Mouse (Mus musculus) activated CD4-positive, CD25-positive, alpha-beta regulatory T cell, adult 4 months (primary cell): Measurements from ENCODE around the gene Tm7sf2. TPM values are rescaled to one million over a fixed set of nuclear protein-coding genes. Genes with fewer than 3 reads are reported as not detected.

Experiments
- ATAC-seq: one replicate; pipeline ENCODE4 v1.8.0; 2017
- polyA plus RNA-seq, 2 experiments: library from polyadenylated mRNA; unstranded; fragments of 100-300 nt; shearing (Covaris generic); gene quantifications; one replicate each; pipeline ENCODE4 v1.2.1; 2017

Tm7sf2 gene
- polyA plus RNA-seq, 2 experiments from 2014 or later: 5.4 to 9.2 TPM

DNA sequence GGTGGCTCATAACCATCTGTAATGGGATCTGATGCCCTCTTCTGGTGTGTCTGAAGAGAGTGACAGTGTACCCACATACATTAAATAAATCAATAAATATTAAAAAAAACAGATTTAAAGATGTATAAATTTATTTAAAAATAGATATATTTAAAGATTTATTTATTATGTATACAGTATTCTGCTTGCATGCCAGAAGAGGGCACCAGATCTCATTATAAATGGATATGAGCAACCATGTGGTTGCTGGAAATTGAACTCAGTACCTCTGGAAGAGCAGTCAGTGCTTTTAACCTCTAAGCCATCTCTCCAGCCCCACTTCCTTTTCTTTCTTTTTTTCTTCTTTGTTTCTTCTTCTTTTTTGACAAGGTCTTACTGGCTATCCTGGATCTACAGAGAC is 28.2 kb downstream of the Tm7sf2 start:
- no peak for ATAC-seq

DNA sequence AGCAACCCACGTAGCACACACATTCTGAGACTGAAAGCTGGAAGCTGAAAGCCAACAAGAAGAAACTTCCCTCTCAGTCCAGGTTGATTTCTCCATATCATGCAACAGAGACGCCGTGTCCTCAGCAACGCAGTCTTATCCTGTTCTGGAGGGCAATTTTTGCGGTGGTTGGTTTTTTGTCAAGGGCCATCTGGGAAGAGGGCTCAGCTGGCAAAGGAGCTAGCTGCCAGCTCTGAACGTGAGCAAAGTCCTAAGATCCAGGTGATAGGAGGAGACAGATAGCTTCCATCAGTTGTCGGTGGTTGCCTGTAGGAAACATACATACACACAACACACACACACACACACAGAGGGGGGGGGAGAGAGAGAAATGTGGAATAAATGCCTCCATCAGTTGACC is 29.8 kb downstream of the Tm7sf2 start:
- no peak for ATAC-seq

DNA sequence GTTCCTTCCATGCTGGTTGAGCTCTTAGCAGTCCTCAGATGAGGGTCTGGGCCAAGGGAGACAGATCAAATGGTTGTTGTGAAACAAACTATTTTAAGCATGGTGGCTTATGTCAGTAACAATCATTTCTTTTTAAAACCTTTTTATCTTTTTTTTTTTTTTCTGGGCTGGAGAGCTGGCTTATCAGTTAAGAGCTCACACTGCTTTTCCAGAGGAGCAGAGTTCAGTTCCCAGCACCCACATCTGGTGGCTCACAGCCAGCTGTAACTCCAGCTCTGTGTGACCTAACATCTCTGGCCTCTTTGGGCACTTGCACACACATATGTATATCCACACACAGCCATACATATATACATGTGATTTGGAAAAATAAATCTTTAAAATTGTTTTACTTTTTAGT is 30.5 kb downstream of the Tm7sf2 start:
- ATAC-seq: no peak

DNA sequence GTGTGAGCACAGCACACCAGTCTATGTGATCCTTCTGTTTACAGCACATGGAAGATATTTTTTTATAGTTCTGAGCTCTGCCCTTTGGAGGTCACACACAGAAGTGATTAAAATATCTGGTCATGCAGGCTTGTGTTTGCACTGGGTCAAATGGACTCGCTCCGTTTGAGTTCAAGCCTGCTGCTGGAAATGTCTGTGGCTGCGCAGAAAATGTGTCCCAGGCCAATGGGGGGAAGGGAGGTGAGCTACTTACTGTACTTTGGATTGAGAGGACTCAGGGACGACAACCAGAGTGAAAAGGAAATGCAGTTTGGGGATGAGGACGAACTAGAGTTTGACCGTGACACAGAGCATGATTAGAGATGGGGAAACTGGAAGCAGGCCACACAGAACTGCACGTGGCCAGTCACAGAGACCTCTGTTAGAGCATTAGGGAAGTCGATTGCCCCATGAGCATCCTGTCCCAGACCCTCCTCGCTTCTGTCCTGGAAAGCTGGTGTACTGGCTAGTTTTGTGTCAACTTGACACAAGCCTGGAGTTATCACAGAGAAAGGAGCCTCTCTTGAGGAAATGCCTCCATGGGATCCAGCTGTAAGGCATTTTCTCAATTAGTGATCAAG is 32.1 kb downstream of the Tm7sf2 start:
- ATAC-seq: no peak

DNA sequence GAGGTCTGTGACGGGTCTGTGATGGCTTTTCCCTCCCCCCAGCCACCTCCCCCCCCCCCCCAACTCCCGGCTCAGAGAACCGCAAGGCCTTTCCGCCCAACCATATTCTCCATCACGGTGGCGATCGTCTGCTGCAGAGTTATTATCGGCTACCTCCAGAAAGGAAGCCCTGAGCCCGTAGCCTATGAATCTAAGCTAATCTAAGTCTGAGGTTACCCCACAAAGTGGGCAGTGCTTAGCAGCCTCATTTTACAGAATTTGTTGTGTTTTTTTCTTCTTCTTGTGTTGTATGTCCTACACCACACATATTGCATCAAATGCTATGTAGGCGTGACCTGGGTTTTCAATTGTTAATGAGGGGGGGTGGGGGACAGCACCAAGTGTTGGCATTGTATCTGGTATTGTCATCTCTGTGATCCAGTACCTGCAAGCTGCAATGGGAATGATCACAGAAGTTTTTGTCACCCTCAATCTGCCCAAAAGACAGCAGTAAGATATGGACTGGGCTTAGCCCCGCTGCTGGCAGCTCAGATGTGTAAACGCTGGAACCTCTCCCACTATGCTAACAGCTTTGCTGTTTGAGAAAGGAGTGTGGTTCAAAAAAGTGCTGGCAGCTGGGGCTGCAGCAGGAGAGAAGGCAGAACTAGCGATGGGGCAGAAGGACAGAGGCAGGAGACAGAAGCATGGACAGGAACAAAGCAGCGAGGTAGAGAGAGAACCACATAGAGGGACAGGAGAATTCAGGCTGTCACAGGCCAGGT is 37.5 kb downstream of the Tm7sf2 start:
- ATAC-seq: no peak

DNA sequence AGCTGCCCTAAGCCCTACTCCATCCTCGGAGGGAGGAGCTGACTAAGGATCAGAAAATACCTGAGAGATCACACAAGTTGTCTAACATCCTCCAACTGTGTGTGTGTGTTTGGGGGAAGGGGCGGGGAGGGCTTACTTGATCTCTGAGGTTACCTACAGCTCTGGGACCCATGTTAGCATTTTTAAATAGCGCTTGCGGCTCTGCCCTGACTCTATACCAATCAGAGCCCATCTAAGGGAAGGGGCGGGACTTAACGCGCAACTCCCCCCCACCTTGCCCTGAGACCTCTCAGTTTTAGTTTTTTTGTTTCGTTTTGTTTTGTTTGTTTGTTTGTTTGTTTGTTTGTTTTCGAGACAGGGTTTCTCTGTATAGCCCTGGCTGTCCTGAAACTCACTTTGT is 38.7 kb downstream of the Tm7sf2 start:
- ATAC-seq: no peak

DNA sequence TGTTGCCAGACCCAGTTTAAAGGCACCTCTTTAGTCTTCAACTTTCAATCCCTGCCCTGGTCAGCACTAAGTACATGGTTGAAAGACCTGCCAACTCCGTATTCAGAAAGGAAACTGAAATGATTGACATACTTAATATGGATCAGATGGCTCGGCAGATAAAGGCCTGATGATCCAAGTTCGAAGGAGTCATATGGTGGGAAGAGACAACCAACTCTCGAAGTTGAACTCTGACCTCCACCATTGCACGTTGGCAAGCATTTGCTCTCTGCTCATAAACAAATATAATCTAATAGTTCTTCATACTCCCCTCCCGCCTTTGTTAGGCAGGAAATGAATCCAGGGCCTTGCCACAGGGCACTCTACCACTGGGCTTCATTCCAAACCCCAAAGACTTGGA is 39.2 kb downstream of the Tm7sf2 start:
- no peak for ATAC-seq

DNA sequence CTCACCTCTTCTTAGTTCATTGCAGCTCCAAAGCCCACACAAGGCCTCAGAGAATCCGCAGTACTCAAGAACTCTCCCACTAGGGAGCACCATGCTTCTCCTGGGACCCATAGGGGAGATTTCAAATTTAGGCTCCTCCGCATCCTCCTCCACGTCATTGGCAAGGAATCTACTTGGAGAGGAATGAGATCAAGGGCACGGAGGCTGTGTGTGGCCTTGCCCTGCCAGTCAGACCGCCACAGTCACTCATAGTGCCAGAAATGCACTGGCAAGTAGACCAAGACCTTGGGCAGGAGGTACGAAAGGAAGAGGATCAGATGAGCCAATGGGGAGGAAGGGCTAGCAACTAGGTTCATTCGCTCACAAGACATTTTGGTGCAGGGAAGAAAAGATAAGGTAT is 44.2 kb downstream of the Tm7sf2 start:
- no peak for ATAC-seq

DNA sequence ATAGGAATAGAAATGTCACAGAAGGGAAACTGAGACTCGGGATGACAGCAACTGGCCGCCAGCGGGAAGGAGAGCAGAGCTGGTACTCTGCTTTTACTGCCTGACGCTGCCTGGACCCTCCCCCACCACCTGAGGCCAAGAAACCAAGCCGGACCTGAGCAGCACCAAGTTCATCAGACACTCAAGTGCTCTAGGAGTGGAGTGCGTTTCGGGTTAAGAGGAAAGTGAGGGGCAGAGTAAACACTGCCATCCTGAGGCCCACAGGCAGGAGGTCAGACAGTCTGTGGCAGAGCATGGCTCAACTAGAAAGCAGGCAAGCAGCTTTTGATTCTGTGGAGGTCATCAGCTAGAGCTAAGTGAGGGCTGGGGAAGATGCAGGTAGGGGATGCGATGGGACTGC is 45.1 kb downstream of the Tm7sf2 start:
- ATAC-seq: no peak

DNA sequence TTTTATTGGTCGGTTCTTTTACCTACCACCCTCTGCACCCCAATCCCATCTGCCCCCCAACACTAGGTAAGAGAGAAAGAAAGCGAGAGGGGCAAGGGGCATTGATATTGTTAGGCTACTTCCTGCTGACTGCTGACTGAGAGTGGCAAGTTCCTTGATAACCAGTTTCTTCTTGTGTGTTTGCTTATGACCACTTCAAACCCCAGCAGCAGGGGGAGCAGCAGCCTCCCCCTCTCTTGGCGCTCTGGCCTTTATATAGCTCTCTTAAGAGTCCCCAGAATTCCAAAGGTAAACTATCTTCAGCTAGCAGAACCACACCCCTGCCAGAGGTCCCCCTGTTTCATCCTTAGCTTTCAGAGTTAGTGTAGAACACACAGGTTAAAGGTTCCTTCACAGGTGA is 47.9 kb downstream of the Tm7sf2 start:
- no peak for ATAC-seq

DNA sequence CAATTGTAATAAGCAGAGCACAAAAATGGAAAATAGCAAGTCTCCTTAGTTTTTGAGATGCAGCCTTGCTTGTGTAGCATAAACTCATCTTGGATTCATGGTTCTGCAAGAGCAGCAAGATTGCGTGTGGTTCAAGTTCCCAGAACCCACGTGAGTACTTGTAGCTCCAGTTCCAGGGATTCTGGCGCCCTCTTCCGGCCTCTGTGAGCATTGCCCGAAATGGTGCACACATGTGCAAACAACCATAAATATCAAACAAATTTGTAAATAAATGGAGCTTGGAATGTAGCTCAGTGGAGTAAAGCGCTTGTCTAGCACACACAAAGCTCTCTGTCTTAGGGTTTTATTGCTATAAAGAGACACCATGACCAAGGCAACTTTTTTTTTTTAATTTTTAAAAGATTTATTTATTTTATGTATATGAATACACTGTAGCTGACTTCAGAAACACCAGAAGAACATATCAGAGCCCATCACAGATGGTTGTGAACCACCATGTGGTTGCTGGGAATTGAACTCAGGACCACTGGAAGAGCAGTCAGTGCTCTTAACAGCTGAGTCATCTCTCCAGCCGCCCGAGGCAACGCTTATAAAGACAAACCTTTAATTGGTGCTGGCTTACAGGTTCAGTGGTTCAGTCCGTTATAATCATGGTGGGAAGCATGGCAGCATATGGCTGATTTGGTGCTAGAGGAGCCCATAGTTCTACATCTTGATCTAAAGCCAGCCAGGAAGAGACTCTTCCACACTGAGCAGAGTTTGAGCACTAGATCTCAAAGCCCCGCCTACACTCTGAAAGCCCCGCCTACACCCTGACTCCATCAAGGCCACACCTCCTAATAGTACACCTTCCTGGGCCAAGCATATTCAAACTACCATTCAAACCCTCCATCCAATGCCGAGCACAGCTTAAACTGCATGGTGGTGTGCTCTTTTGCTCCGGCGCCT is 49.8 kb downstream of the Tm7sf2 start:
- peak; percentile 19 for ATAC-seq

DNA sequence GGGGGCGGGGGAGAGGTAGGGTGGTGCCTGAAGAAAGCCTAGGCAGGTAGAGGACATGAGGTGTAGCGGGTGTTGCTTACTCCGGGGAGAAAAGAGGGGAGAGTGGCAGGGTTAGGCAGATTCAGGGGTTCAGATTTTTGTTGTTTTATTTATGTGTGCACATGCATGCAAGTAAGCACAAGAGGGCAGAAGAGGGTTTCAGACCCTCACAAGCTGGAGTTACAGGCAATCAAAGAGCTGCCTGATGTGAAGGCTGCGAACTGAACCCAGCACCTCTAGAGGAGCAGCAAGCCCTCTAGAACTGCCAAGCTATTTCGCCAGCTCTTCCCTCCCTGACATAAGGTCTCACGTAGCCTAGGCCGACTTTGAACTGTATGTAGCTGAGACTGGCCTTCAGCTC is 51.6 kb downstream of the Tm7sf2 start:
- ATAC-seq: no peak

DNA sequence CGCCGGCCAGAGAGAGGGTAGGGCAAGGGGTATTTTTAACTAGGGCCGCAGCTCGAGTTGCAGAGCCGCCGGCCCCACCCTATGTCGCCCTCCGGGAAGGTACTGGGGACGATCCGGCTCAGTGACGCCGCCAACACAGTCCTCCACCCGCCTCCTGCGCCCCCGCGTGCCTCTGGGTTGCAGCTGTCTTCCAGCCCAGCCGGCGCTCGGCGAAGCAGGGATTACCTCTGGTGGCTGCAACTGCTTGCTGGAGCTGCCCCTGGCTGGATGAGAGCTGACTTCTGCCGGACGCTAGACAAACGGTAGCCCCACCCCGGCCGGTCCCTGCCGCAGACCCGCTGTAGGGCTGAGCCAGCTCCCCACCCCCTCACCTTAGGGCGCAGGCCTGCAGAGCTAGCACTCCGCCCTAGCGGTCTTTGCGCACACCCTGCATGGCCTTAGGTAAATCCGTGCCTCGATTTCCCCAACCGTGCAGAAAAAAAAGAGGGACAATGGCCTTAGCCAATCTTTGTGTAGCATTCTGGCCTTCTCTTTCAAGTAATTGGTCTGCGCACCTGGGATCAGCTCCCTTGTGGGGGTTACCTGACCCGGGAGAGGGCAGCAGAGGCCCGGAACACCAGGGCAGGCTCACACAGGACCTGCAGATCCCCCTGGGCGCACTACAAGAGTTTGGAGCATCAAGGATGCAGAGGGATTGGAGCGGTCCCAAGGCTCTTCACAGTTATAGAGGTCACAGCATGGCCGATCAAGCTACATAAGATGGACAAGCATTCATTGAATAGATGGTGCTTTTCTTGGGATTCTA is 52.5 kb downstream of the Tm7sf2 start, which contains the start of gene Capn1:
Gene Capn1 (minus strand): TSS at position 387 of the 805 bp plus-strand sequence.
- ATAC-seq: peak; percentile 64

DNA sequence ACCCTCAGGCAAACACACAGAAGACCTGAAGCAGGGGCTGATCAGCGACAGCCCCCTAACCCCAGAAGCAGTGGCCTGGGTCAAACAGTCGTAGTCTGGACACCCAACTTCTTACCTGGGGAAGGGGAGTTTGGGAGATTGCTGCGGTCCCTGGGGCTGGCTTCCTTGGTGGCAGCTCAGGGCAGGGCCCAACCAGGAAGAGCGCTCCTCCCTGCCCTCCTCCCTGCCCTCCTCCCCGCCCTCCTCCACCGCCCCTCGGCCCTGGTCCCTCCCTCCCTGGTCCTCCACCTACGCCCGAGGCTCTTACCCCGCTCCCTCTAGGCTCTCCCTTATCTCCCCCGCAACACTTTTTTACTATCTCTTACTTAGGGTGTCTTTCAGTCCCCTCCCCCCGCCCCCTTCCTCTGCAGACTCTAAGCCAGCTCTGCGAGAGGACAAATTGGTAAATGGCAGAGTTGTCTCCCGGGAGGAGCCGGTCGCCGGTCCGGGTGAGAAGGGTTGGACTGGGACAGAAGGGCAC is 53.1 kb downstream of the Tm7sf2 start:
- ATAC-seq: peak; percentile 63

DNA sequence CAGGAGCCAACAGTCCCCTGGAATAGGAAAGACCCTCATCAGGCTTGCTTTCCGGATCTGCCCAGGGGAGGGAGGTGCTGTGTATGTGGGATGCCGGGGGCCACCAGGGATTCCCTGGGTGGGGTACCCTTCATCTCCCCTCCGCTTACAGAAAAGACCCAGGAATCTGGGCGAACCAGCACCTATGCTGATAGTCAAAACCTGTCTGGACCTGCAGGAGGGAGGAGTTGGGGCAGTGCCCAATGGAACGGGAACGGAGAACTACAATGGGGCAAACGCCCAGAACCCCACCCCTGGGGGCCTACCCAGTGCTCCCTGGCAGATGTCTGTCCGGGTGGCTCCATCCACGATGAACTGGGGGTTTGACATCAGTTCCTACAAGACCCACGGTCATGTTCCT is 54.5 kb downstream of the Tm7sf2 start:
- ATAC-seq: no peak

Other genes starting within 250 kb of the Tm7sf2 start
- gene Frmd8, start 193.1 kb downstream of the Tm7sf2 start, polyA plus RNA-seq: 10 to 100 TPM; 70.6 to 78.6 TPM
- gene Slc25a45, start 190.6 kb downstream of the Tm7sf2 start, polyA plus RNA-seq: 10 to 100 TPM; 43.3 to 60.2 TPM
- gene Tigd3, start 174.2 kb downstream of the Tm7sf2 start, polyA plus RNA-seq: under 1 TPM; 0.29 to 0.58 TPM
- 100 to 1,000 TPM; 123 to 178 TPM for gene Dpf2, start 155.4 kb downstream of the Tm7sf2 start, polyA plus RNA-seq
- under 1 TPM in 1 of 2 experiments, not detected in 1; 0.25 TPM for gene Cdc42ep2, start 143.6 kb downstream of the Tm7sf2 start, polyA plus RNA-seq
- 10 to 100 TPM; 16.5 to 17.5 TPM for gene Pola2, start 104.2 kb downstream of the Tm7sf2 start, polyA plus RNA-seq
- gene Slc22a20, start 82.2 kb downstream of the Tm7sf2 start, polyA plus RNA-seq: not detected
- gene Capn1, start 52.5 kb downstream of the Tm7sf2 start, polyA plus RNA-seq: 10 to 100 TPM; 48.8 to 56.7 TPM
- 10 to 100 TPM; 12.2 to 15.7 TPM for gene Syvn1, start 21.8 kb downstream of the Tm7sf2 start, polyA plus RNA-seq
- gene Mrpl49, start 10.6 kb downstream of the Tm7sf2 start, polyA plus RNA-seq: 10 to 100 TPM; 31.3 to 38.5 TPM
- gene Fau, start 10.5 kb downstream of the Tm7sf2 start, polyA plus RNA-seq: 1,000 to 10,000 TPM; 2,454 to 3,437 TPM
- 10 to 100 TPM; 10.3 to 11.0 TPM for gene Znhit2, start 7.2 kb downstream of the Tm7sf2 start, polyA plus RNA-seq
- 10 to 100 TPM; 34.1 to 34.6 TPM for gene Vps51, start 8.9 kb upstream of the Tm7sf2 start, polyA plus RNA-seq
- gene Tmem262, start 11.7 kb upstream of the Tm7sf2 start, polyA plus RNA-seq: not detected
- gene Gm28374, start 13.9 kb upstream of the Tm7sf2 start, polyA plus RNA-seq: under 1 TPM in 1 of 2 experiments, not detected in 1; 0.69 TPM
- 10 to 100 TPM; 26.9 to 43.8 TPM for gene Zfpl1, start 16.6 kb upstream of the Tm7sf2 start, polyA plus RNA-seq
- gene Cdca5, start 16.6 kb upstream of the Tm7sf2 start, polyA plus RNA-seq: 1 to 10 TPM; 6.7 to 9.3 TPM
- not detected for gene AC131692.1, start 26.0 kb upstream of the Tm7sf2 start, polyA plus RNA-seq
- not detected for gene Naaladl1, start 37.4 kb upstream of the Tm7sf2 start, polyA plus RNA-seq
- 1 to 10 TPM; 2.5 to 2.6 TPM for gene Sac3d1, start 50.3 kb upstream of the Tm7sf2 start, polyA plus RNA-seq
- 10 to 100 TPM; 17.4 to 25.2 TPM for gene Snx15, start 59.9 kb upstream of the Tm7sf2 start, polyA plus RNA-seq
- gene Batf2, start 72.6 kb upstream of the Tm7sf2 start, polyA plus RNA-seq: not detected
- 10 to 100 TPM; 16.9 to 20.1 TPM for gene Arl2, start 73.2 kb upstream of the Tm7sf2 start, polyA plus RNA-seq
- under 1 TPM in 1 of 2 experiments, not detected in 1; 0.60 TPM for gene Majin, start 116.0 kb upstream of the Tm7sf2 start, polyA plus RNA-seq
- gene Gpha2, start 158.0 kb upstream of the Tm7sf2 start, polyA plus RNA-seq: not detected
- 1 to 10 TPM; 1.4 to 1.5 TPM for gene Ppp2r5b, start 167.5 kb upstream of the Tm7sf2 start, polyA plus RNA-seq
- gene Atg2a, start 173.3 kb upstream of the Tm7sf2 start, polyA plus RNA-seq: 10 to 100 TPM in 1 of 2 experiments, 1 to 10 TPM in 1; 7.4 to 17.2 TPM
- gene Ehd1, start 208.4 kb upstream of the Tm7sf2 start, polyA plus RNA-seq: 10 to 100 TPM; 11.0 to 15.2 TPM
- under 1 TPM; 0.11 to 0.17 TPM for gene Cdc42bpg, start 238.1 kb upstream of the Tm7sf2 start, polyA plus RNA-seq